Mouse (Mus musculus) lung, postnatal 25 days (tissue): ENCODE data around the gene Cyp4b1.
"Not testable (repeated sequence)": the region's sequence is repeated elsewhere in the genome, so short reads cannot be mapped to it uniquely, and the experiment has no call there.

Source experiments
- DNase-seq: peaks from one replicate; pipeline ENCODE4 v3.0.0; 2022; ENCODE audit warnings: low spot score

The Cyp4b1 gene

DNA sequence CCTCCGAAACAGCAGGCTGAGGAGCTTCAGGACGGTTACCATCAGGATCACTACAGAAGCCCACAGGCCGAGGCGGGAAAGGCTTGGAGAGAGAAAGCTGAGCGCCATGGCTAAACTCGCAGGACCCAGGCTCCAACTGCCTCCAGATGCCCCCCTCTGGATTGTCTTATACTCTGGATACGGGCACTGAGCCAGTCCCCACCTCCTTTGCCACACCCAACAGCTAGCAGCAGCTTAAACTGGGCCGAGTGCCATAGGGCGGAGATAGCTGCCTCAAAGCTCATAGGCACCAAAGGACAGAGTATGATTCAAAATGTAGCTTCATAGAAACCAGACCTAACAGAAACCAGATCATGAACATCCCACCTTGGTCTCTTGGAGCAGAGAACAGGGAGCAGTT, at the start of gene Cyp4b1:
Gene Cyp4b1, minus strand, starts transcription at position 144 of the 400 bp plus-strand sequence.
- DNase-seq, result peak; percentile 93

- DNase-seq, result no peak
Observed at GRCm38 (mm10) chr4:115686299-115686698, 38.8 kb upstream of the Cyp4b1 start.

DNA sequence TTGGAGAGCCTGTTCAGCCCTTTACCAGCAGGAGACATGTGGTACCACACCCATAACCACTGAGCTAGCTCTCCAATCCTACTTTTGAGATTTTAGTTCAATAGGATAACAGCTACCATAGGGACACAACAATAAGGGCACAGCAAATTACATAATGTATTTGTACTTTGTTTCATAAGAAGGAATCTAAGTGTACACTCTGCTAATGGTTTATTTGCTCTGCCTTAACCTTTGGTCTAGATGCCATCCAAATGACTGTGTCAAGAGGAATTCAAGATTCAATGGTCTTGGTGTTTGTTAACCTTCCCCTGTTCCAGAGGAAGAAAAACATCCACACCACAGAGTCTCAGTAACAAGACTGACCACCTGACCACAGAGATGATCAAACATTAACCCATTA, 11.7 kb upstream of the Cyp4b1 start:
- DNase-seq, result peak; percentile 64

DNA sequence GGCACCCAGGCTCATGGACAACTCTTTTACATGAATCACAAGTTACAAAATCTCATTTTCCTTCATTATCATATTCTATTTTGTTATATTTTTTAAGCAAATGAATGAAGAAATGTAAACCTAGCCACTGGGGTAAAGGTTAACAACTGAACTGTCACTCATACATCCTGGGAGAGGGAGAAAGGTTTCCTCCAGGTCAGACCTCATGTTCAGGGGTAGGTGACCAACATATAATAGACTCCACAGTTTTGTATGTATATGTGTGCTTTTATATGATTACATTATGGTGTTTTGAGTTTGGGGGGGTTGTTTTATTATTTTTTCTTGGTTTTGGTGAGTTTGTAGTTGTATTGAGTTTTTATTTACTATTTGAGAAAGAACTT, 10.3 kb upstream of the Cyp4b1 start:
- no peak for DNase-seq

- peak; percentile 56 for DNase-seq
Observed at GRCm38 (mm10) chr4:115657104-115657866, 9.8 kb upstream of the Cyp4b1 start.

DNA sequence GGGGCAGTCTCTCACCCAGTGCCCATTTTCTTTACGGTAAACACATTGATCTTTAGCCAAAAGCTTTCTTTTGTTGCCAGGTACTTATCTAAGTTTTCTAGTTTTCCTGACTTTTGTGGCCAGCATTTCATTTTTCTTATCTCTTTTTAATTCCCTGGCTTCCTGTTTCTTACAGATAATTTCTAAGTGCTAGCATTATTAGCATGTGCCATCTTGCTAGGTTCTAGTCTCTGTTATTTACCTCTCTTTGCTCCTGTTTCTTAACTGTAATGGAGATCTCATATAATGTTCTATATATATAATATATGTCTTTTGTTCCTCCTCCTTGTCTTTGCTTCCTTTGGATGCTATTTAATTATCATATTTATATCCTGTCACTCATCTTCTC, 9.0 kb upstream of the Cyp4b1 start:
- not testable (repeated sequence) for DNase-seq

GRCm38 (mm10) chr4:115655841-115656534, 8.5 kb upstream of the Cyp4b1 start:
- not testable (repeated sequence) for DNase-seq

GRCm38 (mm10) chr4:115650866-115651265, 3.3 kb upstream of the Cyp4b1 start:
- no peak for DNase-seq

GRCm38 (mm10) chr4:115649344-115649743, 1.8 kb upstream of the Cyp4b1 start:
- peak; percentile 77 for DNase-seq

GRCm38 (mm10) chr4:115648752-115649151, 1.2 kb upstream of the Cyp4b1 start:
- DNase-seq, result no peak

DNA sequence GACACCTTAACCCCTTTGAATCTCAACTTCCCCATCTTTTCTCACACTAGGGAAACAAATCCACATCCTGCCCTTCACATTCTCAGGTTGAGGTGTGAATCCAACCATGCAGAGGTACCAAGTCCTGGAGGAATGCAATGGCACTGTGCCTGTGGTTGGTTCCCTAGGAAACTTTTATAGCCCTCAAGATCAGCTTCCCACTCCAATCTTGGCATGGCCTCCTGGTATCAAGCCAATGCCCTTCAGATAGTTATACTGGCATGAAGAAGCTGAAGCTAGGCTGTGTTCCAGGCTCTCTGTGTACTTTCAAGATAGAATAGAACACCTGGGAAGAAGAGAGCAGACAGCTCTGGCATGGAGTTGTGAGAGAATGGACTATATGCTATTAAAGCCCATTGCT, 2.2 kb downstream of the Cyp4b1 start:
- DNase-seq, result peak; percentile 92

DNA sequence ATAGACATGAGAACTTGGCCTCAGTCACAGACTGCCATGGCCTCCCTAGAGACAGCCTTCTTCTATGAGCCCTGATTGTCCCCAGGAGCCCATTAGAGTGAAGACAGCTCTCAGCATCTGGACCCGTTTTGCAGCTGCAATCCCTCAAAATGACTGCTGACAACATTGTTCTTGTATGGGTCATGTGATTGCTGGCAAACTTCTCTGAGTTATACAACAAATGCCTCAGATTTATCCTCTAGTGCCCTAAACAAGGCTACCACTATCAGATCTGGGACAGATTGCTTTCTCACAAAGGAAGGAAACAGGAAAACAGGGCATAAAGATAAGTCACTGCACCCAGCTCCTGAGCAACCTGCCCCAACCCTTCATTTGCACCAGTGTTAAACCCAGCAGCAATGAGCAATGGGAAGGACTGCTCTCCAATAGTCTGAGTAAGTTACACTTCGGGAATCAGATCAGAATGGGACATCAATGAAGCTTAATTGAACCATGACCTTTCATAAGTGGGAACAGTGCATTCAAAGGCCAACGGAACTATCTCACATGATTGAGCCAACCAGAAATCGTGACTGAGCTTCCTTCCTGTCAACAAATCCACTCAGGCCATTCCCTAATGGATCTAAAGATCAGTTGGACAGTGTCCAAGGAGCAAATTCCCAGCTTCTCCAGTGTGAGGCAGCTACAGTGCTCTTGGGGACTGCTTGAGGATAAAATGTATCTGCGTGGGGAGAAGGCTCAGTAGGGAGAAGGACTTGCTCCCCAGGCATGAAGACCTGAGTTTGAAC, 4.4 kb downstream of the Cyp4b1 start:
- DNase-seq, result peak; percentile 80

GRCm38 (mm10) chr4:115625560-115625959, 22.0 kb downstream of the Cyp4b1 start:
- DNase-seq, result not testable (repeated sequence)

GRCm38 (mm10) chr4:115614005-115614404, 33.5 kb downstream of the Cyp4b1 start:
- no peak for DNase-seq

- not testable (repeated sequence) for DNase-seq
Observed at GRCm38 (mm10) chr4:115600611-115601010, 46.9 kb downstream of the Cyp4b1 start, which contains the start of gene Cyp4a32. Gene Cyp4a32, plus strand, starts transcription at chr4:115600969.

DNA sequence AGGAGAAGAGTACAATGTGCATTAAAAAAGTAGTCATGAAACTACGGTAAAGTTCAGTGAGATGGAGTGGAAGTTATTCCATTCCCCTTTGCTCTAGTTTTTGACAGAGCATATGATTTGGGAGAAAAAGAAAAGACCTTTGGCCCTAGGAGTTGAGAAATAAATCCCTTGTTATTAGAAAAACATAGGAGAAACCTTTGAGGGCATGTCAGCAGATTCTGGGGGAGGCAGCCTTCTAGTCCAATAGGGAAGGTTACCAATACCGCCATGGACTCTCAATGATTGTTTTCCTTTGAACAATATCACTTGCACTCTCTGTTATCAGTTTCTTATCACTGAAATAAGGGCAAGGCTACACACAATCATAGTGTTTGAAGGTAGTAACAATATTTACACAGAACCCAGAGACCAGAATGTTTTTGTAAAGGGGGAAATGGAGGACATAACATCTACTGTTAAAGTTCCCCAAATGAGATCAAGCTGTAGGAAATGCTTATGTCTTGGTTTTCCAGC, 50.6 kb downstream of the Cyp4b1 start:
- DNase-seq, result no peak

- DNase-seq, result no peak
Observed at GRCm38 (mm10) chr4:115596357-115596756, 51.2 kb downstream of the Cyp4b1 start.

DNA sequence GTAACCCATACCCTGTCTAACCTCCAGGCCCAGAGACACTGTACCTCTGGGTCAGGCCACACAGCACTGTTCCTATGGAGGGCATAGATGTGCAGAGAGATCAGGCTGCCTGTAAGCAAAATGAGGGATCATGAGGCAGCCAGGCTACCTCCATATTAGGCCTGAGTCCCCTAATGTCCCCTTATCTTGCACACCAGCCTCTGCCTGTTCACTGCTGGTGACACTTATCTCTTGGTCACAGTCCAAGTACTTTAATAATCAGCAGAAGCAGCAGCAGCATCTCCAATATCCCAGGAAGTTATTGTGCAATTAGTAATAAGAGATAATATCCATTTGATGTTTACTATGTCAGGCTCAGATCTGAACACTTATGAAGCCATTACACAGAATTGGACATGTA, 64.5 kb downstream of the Cyp4b1 start:
- peak; percentile 41 for DNase-seq

DNA sequence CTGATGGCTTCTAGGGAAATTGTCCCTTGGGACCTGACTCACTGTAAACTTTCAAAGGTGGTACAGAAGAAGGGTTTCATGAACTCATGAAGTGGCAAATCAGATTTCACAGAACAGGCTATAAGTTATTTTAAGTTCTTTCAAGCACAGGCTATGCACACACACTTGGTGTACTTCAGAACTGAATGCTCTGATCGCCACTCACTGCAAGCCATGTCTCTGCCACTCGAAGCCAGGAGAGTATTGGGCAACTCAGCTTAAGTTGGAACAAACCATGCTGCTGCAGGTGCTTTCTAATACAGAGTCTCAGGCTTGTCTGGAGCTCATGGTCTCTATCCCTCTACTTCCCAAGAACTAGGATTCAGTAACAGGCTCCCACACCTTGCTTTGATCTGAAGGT, 71.7 kb downstream of the Cyp4b1 start:
- DNase-seq, result peak; percentile 67

DNA sequence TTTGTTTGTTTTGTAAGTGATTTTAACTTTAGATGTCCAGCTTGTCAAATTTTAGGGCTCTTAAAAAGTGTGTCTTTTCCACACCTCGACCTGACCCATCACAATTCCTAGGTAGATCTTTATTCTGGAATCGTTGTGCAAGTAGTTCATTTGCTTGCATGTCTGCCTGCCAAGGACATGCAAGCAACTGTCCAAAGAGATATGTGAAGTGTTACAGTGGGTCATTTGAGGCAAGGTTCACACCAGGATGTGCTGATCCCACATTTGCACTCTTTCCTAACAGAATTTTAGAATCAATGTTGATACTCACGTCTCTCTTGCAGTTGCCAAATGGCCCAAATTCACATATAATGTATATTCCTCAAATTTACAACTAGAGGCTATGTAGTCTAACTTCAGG, 72.3 kb downstream of the Cyp4b1 start:
- no peak for DNase-seq
